Mouse (Mus musculus) liver (tissue): Measurements from ENCODE around the gene Cyp2c38.
"Not testable (repeated sequence)": the region's sequence is repeated elsewhere in the genome, so short reads cannot be mapped to it uniquely, and the experiment has no call there.

ENCODE experiments used
- DNase-seq: peaks from one replicate; pipeline ENCODE4 v3.0.0-alpha.2; 2020; ENCODE audit warnings: mixed read lengths

The Cyp2c38 gene

GRCm38 (mm10) chr19:39462941-39463340 lies at the start of gene Cyp2c38:
Cyp2c38 (minus strand) TSS chr19:39463075.
- DNase-seq = no peak

GRCm38 (mm10) chr19:39510534-39510933 lies 47.7 kb upstream of the Cyp2c38 start, which contains the start of gene Cyp2c39:
Cyp2c39 (plus strand) TSS chr19:39510862.
- no peak for DNase-seq

GRCm38 (mm10) chr19:39509533-39509932 lies 46.7 kb upstream of the Cyp2c38 start:
- DNase-seq = no peak

- no peak for DNase-seq
Measured at GRCm38 (mm10) chr19:39506341-39506740, 43.5 kb upstream of the Cyp2c38 start.

- DNase-seq = not testable (repeated sequence)
Measured at GRCm38 (mm10) chr19:39483961-39484360, 21.1 kb upstream of the Cyp2c38 start.

- DNase-seq = no peak
Measured at GRCm38 (mm10) chr19:39463923-39464322, 1.0 kb upstream of the Cyp2c38 start.
